Mouse (Mus musculus) bone marrow macrophage, adult 2 months (primary cell): Measurements from ENCODE around the gene Sltm.

Source experiments
- CTCF ChIP-seq: IDR thresholded peaks from 2 replicates; pipeline ENCODE4 v1.5.1; 2012; ENCODE audit warnings: low read depth, mild to moderate bottlenecking, low read length, moderate library complexity
- POLR2A ChIP-seq: IDR thresholded peaks from 2 replicates; pipeline ENCODE4 v1.6.1; 2012; ENCODE audit warnings: mild to moderate bottlenecking, low read depth, low read length, borderline replicate concordance

GRCm38 (mm10) chr9:70523813-70524212, 18.7 kb upstream of the Sltm start:
- no peak for TF ChIP-seq CTCF
- no peak for TF ChIP-seq POLR2A
